Mouse (Mus musculus) bone marrow, adult 2 months (tissue): ENCODE data around the gene Ppm1j.
"Not testable (repeated sequence)": the region's sequence is repeated elsewhere in the genome, so short reads cannot be mapped to it uniquely, and the experiment has no call there.

Source experiments
- CTCF ChIP-seq: fragments of 200-500 bp; IDR thresholded peaks from 2 replicates; pipeline ENCODE4 v1.5.1; 2011; ENCODE audit warnings: low read length, control low read depth; ENCODE audit not compliant: control insufficient read depth, insufficient read depth
- POLR2A ChIP-seq: fragments of 200-500 bp; IDR thresholded peaks from 2 replicates; pipeline ENCODE4 v1.6.1; 2011; ENCODE audit warnings: low read depth, mild to moderate bottlenecking, control low read depth, low read length, borderline replicate concordance; ENCODE audit not compliant: control insufficient read depth

DNA sequence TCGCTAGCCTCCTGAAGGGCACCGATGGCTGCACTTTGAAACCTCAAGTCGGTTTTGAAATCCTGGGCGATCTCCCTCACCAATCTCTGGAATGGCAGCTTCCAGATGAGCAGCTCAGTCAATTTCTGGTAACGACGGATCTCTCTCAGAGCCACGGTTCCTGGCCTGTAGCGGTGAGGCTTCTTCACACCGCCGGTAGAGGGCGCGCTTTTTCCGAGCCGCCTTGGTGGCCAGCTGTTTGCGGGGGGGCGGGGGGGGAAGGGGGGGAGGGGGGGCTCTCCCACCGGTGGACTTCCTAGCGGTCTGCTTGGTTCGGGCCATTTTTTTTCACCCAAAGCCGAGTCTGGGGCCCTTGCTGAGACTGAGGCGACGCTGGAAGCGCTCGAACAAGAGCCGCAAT is 28.0 kb upstream of the Ppm1j start:
- TF ChIP-seq CTCF: peak; percentile 45; the same call in 1 of the 2 replicates
- not testable (repeated sequence) for TF ChIP-seq POLR2A
